Mouse (Mus musculus): ENCODE measurements around the gene Wnt16. TPM values are rescaled to one million over a fixed set of nuclear protein-coding genes. Genes with fewer than 3 reads are reported as not detected.

Gene Wnt16
- polyA plus RNA-seq, 1 experiment, result not detected

- TF ChIP-seq MYOD1 (IDR thresholded peaks at IDR 0.05; ENCODE audit: control insufficient read depth in 1 of 3, insufficient read length in 2 of 3, low read depth in 2 of 3), result no peak
- TF ChIP-seq CEBPB (IDR thresholded peaks at IDR 0.05; ENCODE audit: insufficient read depth, poor library complexity, severe bottlenecking), result no peak
- no peak for TF ChIP-seq SRF (IDR thresholded peaks at IDR 0.05; ENCODE audit: control insufficient read depth, insufficient read length, low read depth)
- no peak for TF ChIP-seq E2F4 (IDR thresholded peaks at IDR 0.05; ENCODE audit: insufficient read depth)
- TF ChIP-seq TCF3 (IDR thresholded peaks at IDR 0.05; ENCODE audit: insufficient read length, low read depth), result no peak
- TF ChIP-seq REST (IDR thresholded peaks at IDR 0.05; ENCODE audit: insufficient read depth, insufficient read length), result no peak
- no peak for TF ChIP-seq MAX (IDR thresholded peaks at IDR 0.05; ENCODE audit: low read depth)
- TF ChIP-seq POLR2A (IDR thresholded peaks at IDR 0.05; ENCODE audit: insufficient read length, low read depth), result no peak
- no peak for TF ChIP-seq USF1 (IDR thresholded peaks at IDR 0.05; ENCODE audit: low read depth)
- TF ChIP-seq TCF12 (IDR thresholded peaks at IDR 0.05; ENCODE audit: insufficient read depth, poor library complexity, severe bottlenecking), result no peak
- no peak for TF ChIP-seq MYOG (IDR thresholded peaks at IDR 0.05; ENCODE audit: control insufficient read depth in 1 of 3, insufficient read depth in 1 of 3, insufficient read length in 2 of 3, low read depth in 2 of 3)
- TF ChIP-seq POLR2AphosphoS2 (IDR thresholded peaks at IDR 0.05; ENCODE audit: insufficient read length, low read depth), result no peak
- Histone ChIP-seq H3K79me2 (ENCODE audit: control insufficient read depth, insufficient read depth) (no peaks in the 10 kb centered on the region), H3K36me3 (ENCODE audit: control insufficient read depth, insufficient read depth) (no peaks in the 10 kb centered on the region), H3K4me3 (no peak overlapping the region), H3ac (ENCODE audit: control insufficient read depth, insufficient read length) (no peak overlapping the region), H3K4me2 (ENCODE audit: low read depth) (no peak overlapping the region), H3K27me3 (ENCODE audit: control insufficient read depth, insufficient read depth, insufficient read length) (no peaks in the 10 kb centered on the region)
These were observed 2.8 kb downstream of the Wnt16 start for GRCm38 (mm10) chr6:22290790-22291189.

DNA sequence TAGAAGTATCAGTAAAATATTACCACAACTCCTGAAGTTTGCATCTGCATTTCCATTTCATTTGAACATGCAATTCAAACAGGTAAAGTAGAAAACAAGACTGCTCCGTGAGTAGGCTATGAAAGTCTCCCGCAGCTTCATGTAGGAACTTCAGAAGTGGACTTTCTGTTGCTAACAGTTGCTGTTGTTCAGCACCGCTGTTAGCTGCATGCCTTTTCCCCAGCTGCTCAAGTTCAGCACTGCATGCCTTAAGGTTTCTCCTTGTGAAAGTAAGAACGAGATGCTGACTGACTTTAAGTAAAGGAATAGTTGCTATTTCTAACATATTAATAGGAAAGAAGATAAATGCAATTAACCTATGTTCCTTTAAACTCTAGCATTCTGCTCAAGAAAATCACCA, 4.0 kb downstream of the Wnt16 start:
- TF ChIP-seq E2F4 (IDR thresholded peaks at IDR 0.05; ENCODE audit: insufficient read depth) (no peak), TCF12 (IDR thresholded peaks at IDR 0.05; ENCODE audit: insufficient read depth, poor library complexity, severe bottlenecking) (no peak), USF1 (IDR thresholded peaks at IDR 0.05; ENCODE audit: low read depth) (no peak), CEBPB (IDR thresholded peaks at IDR 0.05; ENCODE audit: insufficient read depth, poor library complexity, severe bottlenecking) (no peak), POLR2A (IDR thresholded peaks at IDR 0.05; ENCODE audit: insufficient read length, low read depth) (no peak), TCF3 (IDR thresholded peaks at IDR 0.05; ENCODE audit: insufficient read length, low read depth) (no peak), REST (IDR thresholded peaks at IDR 0.05; ENCODE audit: insufficient read depth, insufficient read length) (no peak), MAX (IDR thresholded peaks at IDR 0.05; ENCODE audit: low read depth) (no peak), POLR2AphosphoS2 (IDR thresholded peaks at IDR 0.05; ENCODE audit: insufficient read length, low read depth) (no peak), MYOG (IDR thresholded peaks at IDR 0.05; ENCODE audit: control insufficient read depth in 1 of 3, insufficient read depth in 1 of 3, insufficient read length in 2 of 3, low read depth in 2 of 3) (no peak), SRF (IDR thresholded peaks at IDR 0.05; ENCODE audit: control insufficient read depth, insufficient read length, low read depth) (no peak), MYOD1 (IDR thresholded peaks at IDR 0.05; ENCODE audit: control insufficient read depth in 1 of 3, insufficient read length in 2 of 3, low read depth in 2 of 3) (no peak)
- Histone ChIP-seq H3K4me2 (ENCODE audit: low read depth) (no peak overlapping the region), H3K4me3 (no peak overlapping the region), H3K27me3 (ENCODE audit: control insufficient read depth, insufficient read depth, insufficient read length) (no peaks in the 10 kb centered on the region), H3K36me3 (ENCODE audit: control insufficient read depth, insufficient read depth) (no peaks in the 10 kb centered on the region), H3ac (ENCODE audit: control insufficient read depth, insufficient read length) (no peak overlapping the region), H3K79me2 (ENCODE audit: control insufficient read depth, insufficient read depth) (no peaks in the 10 kb centered on the region)

DNA sequence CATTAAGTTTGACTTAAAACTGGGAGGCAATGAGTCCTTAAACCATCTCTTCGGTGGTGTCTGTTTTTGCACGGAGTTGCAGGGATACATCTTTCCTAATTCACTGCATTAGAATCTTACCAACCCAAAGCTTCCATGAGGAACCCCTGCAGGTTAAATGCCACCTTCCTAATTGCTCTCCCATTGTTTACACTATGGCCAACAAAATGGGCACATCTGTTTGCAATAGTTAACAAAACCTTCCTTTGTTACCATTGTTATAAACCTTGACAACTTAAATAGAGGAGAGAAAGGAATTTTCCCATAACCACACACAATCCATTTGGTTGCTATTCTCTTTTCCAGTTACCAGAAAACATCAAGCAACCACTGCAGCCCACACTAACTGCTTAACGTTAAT, 5.9 kb downstream of the Wnt16 start:
- no peaks in the 10 kb centered on the region for H3K36me3 ChIP-seq (ENCODE audit: control insufficient read depth, insufficient read depth)

GRCm38 (mm10) chr6:22297028-22297427, 9.0 kb downstream of the Wnt16 start:
- H3K36me3 ChIP-seq (ENCODE audit: control insufficient read depth, insufficient read depth), result no peaks in the 10 kb centered on the region
- H3K27me3 ChIP-seq (ENCODE audit: control insufficient read depth, insufficient read depth, insufficient read length), result no peaks in the 10 kb centered on the region
- no peak overlapping the region for H3ac ChIP-seq (ENCODE audit: control insufficient read depth, insufficient read length)
- TF ChIP-seq E2F4 (IDR thresholded peaks at IDR 0.05; ENCODE audit: insufficient read depth), result no peak
- no peak for TF ChIP-seq MYOD1 (IDR thresholded peaks at IDR 0.05; ENCODE audit: control insufficient read depth in 1 of 3, insufficient read length in 2 of 3, low read depth in 2 of 3)
- TF ChIP-seq SRF (IDR thresholded peaks at IDR 0.05; ENCODE audit: control insufficient read depth, insufficient read length, low read depth), result no peak
- TF ChIP-seq POLR2A (IDR thresholded peaks at IDR 0.05; ENCODE audit: insufficient read length, low read depth), result no peak
- no peak for TF ChIP-seq POLR2AphosphoS2 (IDR thresholded peaks at IDR 0.05; ENCODE audit: insufficient read length, low read depth)
- TF ChIP-seq REST (IDR thresholded peaks at IDR 0.05; ENCODE audit: insufficient read depth, insufficient read length), result no peak
- no peak for TF ChIP-seq CEBPB (IDR thresholded peaks at IDR 0.05; ENCODE audit: insufficient read depth, poor library complexity, severe bottlenecking)
- no peak for TF ChIP-seq TCF3 (IDR thresholded peaks at IDR 0.05; ENCODE audit: insufficient read length, low read depth)
- no peak for TF ChIP-seq TCF12 (IDR thresholded peaks at IDR 0.05; ENCODE audit: insufficient read depth, poor library complexity, severe bottlenecking)
- TF ChIP-seq USF1 (IDR thresholded peaks at IDR 0.05; ENCODE audit: low read depth), result no peak
- no peaks in the 10 kb centered on the region for H3K79me2 ChIP-seq (ENCODE audit: control insufficient read depth, insufficient read depth)
- no peak overlapping the region for H3K4me3 ChIP-seq
- no peak overlapping the region for H3K4me2 ChIP-seq (ENCODE audit: low read depth)

More for the DNA sequence above, 5.9 kb downstream of the Wnt16 start:
- H3K4me2 ChIP-seq (ENCODE audit: low read depth), result no peak overlapping the region
- TF ChIP-seq SRF (IDR thresholded peaks at IDR 0.05; ENCODE audit: control insufficient read depth, insufficient read length, low read depth), result no peak
- TF ChIP-seq POLR2AphosphoS2 (IDR thresholded peaks at IDR 0.05; ENCODE audit: insufficient read length, low read depth), result no peak
- no peak for TF ChIP-seq MAX (IDR thresholded peaks at IDR 0.05; ENCODE audit: low read depth)
- TF ChIP-seq POLR2A (IDR thresholded peaks at IDR 0.05; ENCODE audit: insufficient read length, low read depth), result no peak
- TF ChIP-seq TCF12 (IDR thresholded peaks at IDR 0.05; ENCODE audit: insufficient read depth, poor library complexity, severe bottlenecking), result no peak
- TF ChIP-seq USF1 (IDR thresholded peaks at IDR 0.05; ENCODE audit: low read depth), result no peak
- TF ChIP-seq REST (IDR thresholded peaks at IDR 0.05; ENCODE audit: insufficient read depth, insufficient read length), result no peak
- TF ChIP-seq MYOD1 (IDR thresholded peaks at IDR 0.05; ENCODE audit: control insufficient read depth in 1 of 3, insufficient read length in 2 of 3, low read depth in 2 of 3), result no peak
- TF ChIP-seq E2F4 (IDR thresholded peaks at IDR 0.05; ENCODE audit: insufficient read depth), result no peak
- no peak for TF ChIP-seq MYOG (IDR thresholded peaks at IDR 0.05; ENCODE audit: control insufficient read depth in 1 of 3, insufficient read depth in 1 of 3, insufficient read length in 2 of 3, low read depth in 2 of 3)
- TF ChIP-seq CEBPB (IDR thresholded peaks at IDR 0.05; ENCODE audit: insufficient read depth, poor library complexity, severe bottlenecking), result no peak
- TF ChIP-seq TCF3 (IDR thresholded peaks at IDR 0.05; ENCODE audit: insufficient read length, low read depth), result no peak
- no peak overlapping the region for H3ac ChIP-seq (ENCODE audit: control insufficient read depth, insufficient read length)
- H3K79me2 ChIP-seq (ENCODE audit: control insufficient read depth, insufficient read depth), result no peaks in the 10 kb centered on the region
- no peaks in the 10 kb centered on the region for H3K27me3 ChIP-seq (ENCODE audit: control insufficient read depth, insufficient read depth, insufficient read length)
- H3K4me3 ChIP-seq, result no peak overlapping the region

Measured in myocyte (in vitro differentiated cells).